ENCODE assay signal across 8 mouse cellular contexts in the genomic region with DNA sequence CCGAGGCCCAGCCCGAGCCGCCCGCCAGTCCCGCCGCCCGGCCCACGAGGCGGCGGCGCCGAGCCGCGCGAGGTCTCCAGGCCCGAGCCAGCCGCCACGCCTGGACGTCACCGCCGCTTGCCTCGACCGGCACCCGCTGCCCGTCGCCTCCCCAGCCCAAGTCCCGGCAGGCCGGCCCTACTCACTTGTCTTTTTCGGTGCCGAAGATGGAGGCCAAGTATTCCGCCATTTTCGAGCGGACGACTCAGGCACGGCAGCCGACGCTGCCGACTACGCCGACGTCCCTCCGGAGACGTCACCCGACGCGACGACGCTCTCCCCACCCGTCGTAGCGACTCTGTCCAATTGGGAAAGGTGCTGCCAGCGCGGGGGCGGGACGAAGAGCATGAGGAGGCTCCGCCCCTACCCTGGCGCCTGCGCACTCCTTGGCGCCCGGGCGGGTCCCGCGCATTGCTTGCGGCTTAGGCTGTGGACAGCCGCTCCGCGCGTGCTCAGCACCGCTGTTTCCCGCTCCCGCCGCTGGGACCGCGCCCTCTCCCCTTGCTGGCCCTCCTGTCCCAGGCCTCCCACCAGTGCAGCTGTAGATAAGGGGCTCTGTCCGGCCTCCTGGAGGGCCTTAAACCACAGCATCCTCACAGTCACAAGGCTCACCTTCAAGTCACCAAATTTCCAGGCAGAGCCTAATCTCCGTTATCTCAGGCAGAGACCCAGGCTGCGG. TPM values are rescaled to one million over a fixed set of nuclear protein-coding genes. Genes with fewer than 3 reads are reported as not detected.
DNase-seq lines count a peak whose midpoint lies in the region; ATAC-seq and TF ChIP-seq lines count a peak whose summit lies in the region.

Gene U2af1, minus strand, starts transcription at position 425 of the 718 bp plus-strand sequence.

- ATAC-seq in cerebellum, adult (ENCODE audit: insufficient number of reproducible peaks, low FRiP score, low TSS enrichment) = peak; percentile 97
- peak; percentile 99 for ATAC-seq in forebrain, embryonic 13.5 days
- peak; percentile 98 for ATAC-seq in liver, postnatal 0 days
- peak; percentile 98 for ATAC-seq in neural tube, embryonic 14.5 days (ENCODE audit: low read depth)

- peak; percentile 48 for TF ChIP-seq POLR2A in ES-Bruce4 (IDR thresholded peaks at IDR 0.05; ENCODE audit: insufficient read depth, low read length)

- intact Hi-C loops in heart, postnatal 10 days (cut with DNase I) = loop anchor here (5.0 kb wide), 1 partner anchor 146 kb away; no protein-coding TSS in a partner anchor

- H3K9me3 ChIP-seq in ES-Bruce4 (replicated peaks; ENCODE audit: control insufficient read depth, insufficient read depth, low read length, poor library complexity, severe bottlenecking) = no peaks in the 10 kb centered on the region
- no peaks in the 10 kb centered on the region for H3K9me3 ChIP-seq in forebrain, embryonic 13.5 days (replicated peaks)
- no peaks in the 10 kb centered on the region for H3K9me3 ChIP-seq in liver, postnatal 0 days (ENCODE audit: low read length)
- H3K9me3 ChIP-seq in neural tube, embryonic 14.5 days (ENCODE audit: control insufficient read depth, low read length) = no peaks in the 10 kb centered on the region

- no peak for TF ChIP-seq CTCF in ES-Bruce4 (IDR thresholded peaks at IDR 0.05; ENCODE audit: low read depth, low read length)
- TF ChIP-seq CTCF in liver, postnatal 0 days (IDR thresholded peaks at IDR 0.05; ENCODE audit: low read depth) = no peak

- peak within 1 kb of the TSS; percentile 85 for H3K4me2 ChIP-seq in forebrain, embryonic 13.5 days
- peak within 1 kb of the TSS; percentile 81 for H3K4me2 ChIP-seq in liver, postnatal 0 days (ENCODE audit: low read depth, low read length)
- H3K4me2 ChIP-seq in neural tube, embryonic 14.5 days (ENCODE audit: low read depth, low read length) = peak within 1 kb of the TSS; percentile 74

- under 1% methylated on average over 77 of the region's 77 CpGs for WGBS in forebrain, embryonic 13.5 days
- under 1% methylated on average over 76 of the region's 77 CpGs for WGBS in large intestine, adult 2 months
- under 1% methylated on average over 74 of the region's 77 CpGs for WGBS in liver, postnatal 0 days (ENCODE audit: insufficient replicate concordance)
- WGBS in neural tube, embryonic 14.5 days = 1% methylated on average over 68 of the region's 77 CpGs

- H3K4me1 ChIP-seq in ES-Bruce4 (ENCODE audit: control insufficient read depth, insufficient read depth, low read length) = no peaks in the 10 kb centered on the region
- peaks cover 32% of the 10 kb centered on the region for H3K4me1 ChIP-seq in forebrain, embryonic 13.5 days
- peaks cover 20% of the 10 kb centered on the region for H3K4me1 ChIP-seq in liver, postnatal 0 days (ENCODE audit: insufficient read depth)
- peaks cover 6% of the 10 kb centered on the region for H3K4me1 ChIP-seq in neural tube, embryonic 14.5 days (ENCODE audit: control insufficient read depth, insufficient read depth, low read length)

- peak within 1 kb of the TSS; percentile 81 for H3K4me3 ChIP-seq in ES-Bruce4 (ENCODE audit: low read depth, low read length)
- peak within 1 kb of the TSS; percentile 97 for H3K4me3 ChIP-seq in forebrain, embryonic 13.5 days
- peak within 1 kb of the TSS; percentile 85 for H3K4me3 ChIP-seq in liver, postnatal 0 days (ENCODE audit: low read depth, low read length)
- H3K4me3 ChIP-seq in neural tube, embryonic 14.5 days (ENCODE audit: low read depth, low read length) = peak within 1 kb of the TSS; percentile 95

- peak; percentile 98 to 99 for DNase-seq in heart, postnatal 10 days
- peak; percentile 87 for DNase-seq in large intestine, adult 2 months (ENCODE audit: low read depth, low spot score)
- DNase-seq in liver, postnatal 0 days = peak; percentile 98
- peak; percentile 99 for DNase-seq in testis, postnatal 10 days (ENCODE audit: low spot score)

- peaks cover 28% of the 10 kb centered on the region for H3K36me3 ChIP-seq in ES-Bruce4 (ENCODE audit: control insufficient read depth, insufficient read depth, low read length, poor library complexity, severe bottlenecking)
- peaks cover 24% of the 10 kb centered on the region for H3K36me3 ChIP-seq in forebrain, embryonic 13.5 days (ENCODE audit: poor library complexity, severe bottlenecking)
- H3K36me3 ChIP-seq in liver, postnatal 0 days (replicated peaks; ENCODE audit: insufficient read depth, low read length) = peaks cover 19% of the 10 kb centered on the region
- H3K36me3 ChIP-seq in neural tube, embryonic 14.5 days (ENCODE audit: control insufficient read depth, insufficient read depth, low read length) = peaks cover 15% of the 10 kb centered on the region

- H3K27ac ChIP-seq in ES-Bruce4 (ENCODE audit: insufficient read depth, low read length) = peak within 1 kb of the TSS; percentile 29
- H3K27ac ChIP-seq in forebrain, embryonic 13.5 days = peak within 1 kb of the TSS; percentile 86
- H3K27ac ChIP-seq in liver, postnatal 0 days (ENCODE audit: low read depth) = peak within 1 kb of the TSS; percentile 80
- H3K27ac ChIP-seq in neural tube, embryonic 14.5 days (ENCODE audit: low read depth, low read length) = peak within 1 kb of the TSS; percentile 92

- no peaks in the 10 kb centered on the region for H3K27me3 ChIP-seq in ES-Bruce4 (ENCODE audit: control insufficient read depth, insufficient read depth, low read length, poor library complexity, severe bottlenecking)
- H3K27me3 ChIP-seq in forebrain, embryonic 13.5 days = no peaks in the 10 kb centered on the region
- H3K27me3 ChIP-seq in liver, postnatal 0 days (ENCODE audit: insufficient read depth, low read length) = no peaks in the 10 kb centered on the region
- H3K27me3 ChIP-seq in neural tube, embryonic 14.5 days (ENCODE audit: control insufficient read depth, insufficient read depth, low read length) = no peaks in the 10 kb centered on the region

- H3K9ac ChIP-seq in ES-Bruce4 (ENCODE audit: low read depth, poor library complexity, severe bottlenecking) = peak within 1 kb of the TSS; percentile 96
- peak within 1 kb of the TSS; percentile 97 for H3K9ac ChIP-seq in forebrain, embryonic 13.5 days
- H3K9ac ChIP-seq in liver, postnatal 0 days (replicated peaks) = peak within 1 kb of the TSS; percentile 95
- H3K9ac ChIP-seq in neural tube, embryonic 14.5 days (replicated peaks; ENCODE audit: low read depth, low read length) = peak within 1 kb of the TSS; percentile 86

- TF ChIP-seq EP300 in ES-Bruce4 (IDR thresholded peaks at IDR 0.05; ENCODE audit: insufficient read depth, low read depth, low read length) = no peak
- TF ChIP-seq EP300 in liver, postnatal 0 days (IDR thresholded peaks at IDR 0.05; ENCODE audit: low read depth) = no peak

RNA-seq across cellular contexts. Expression of gene U2af1, which starts in this region (rescaled TPM):
- polyA plus RNA-seq in ES-Bruce4 (2011; ENCODE audit: insufficient read depth, insufficient read length, low read depth, missing spikeins) = 461 and 463 TPM in 2 replicates
- 349 and 357 TPM in 2 replicates for polyA plus RNA-seq in forebrain, embryonic 13.5 days (2015; fragmentation: Nextera tagmentation; extraction: Ambion mirVana)
- 100 to 1,000 TPM; 111 TPM for total RNA-seq in heart, postnatal 10 days (2021)
- 62.0 and 65.5 TPM in 2 replicates for polyA plus RNA-seq in large intestine, adult 2 months (2012; rRNA removed)
- 118 and 124 TPM in 2 replicates for polyA plus RNA-seq in liver, postnatal 0 days (2015; fragmentation: Nextera tagmentation; extraction: Ambion mirVana)
- polyA plus RNA-seq in neural tube, embryonic 14.5 days (2014; fragmentation: Nextera tagmentation; extraction: Ambion mirVana) = 101 and 116 TPM in 2 replicates

Comparison
In these comparisons a context has a peak if more than half of its experiments do, and no peak if none do; other contexts are left out.
1. Peak in every context shown above with its lines: DNase-seq, ATAC-seq, H3K4me3 ChIP-seq and H3K27ac ChIP-seq.
2. H3K27ac ChIP-seq: peak in every context shown above with its lines; median percentile 92 in neural tube, embryonic 14.5 days; 86 in forebrain, embryonic 13.5 days; 80 in liver, postnatal 0 days; 29 in ES-Bruce4.